Mouse (Mus musculus) testis, adult 2 months (tissue): ENCODE results near the gene Srsf3.

Experiments used
- CTCF ChIP-seq: fragments of 200-500 bp; IDR thresholded peaks from 2 replicates; pipeline ENCODE4 v1.5.1; 2012; ENCODE audit warnings: low read depth, mild to moderate bottlenecking, inconsistent platforms, low read length, moderate library complexity; ENCODE audit not compliant: control insufficient read depth, insufficient read depth, insufficient replicate concordance
- POLR2A ChIP-seq: fragments of 200-500 bp; IDR thresholded peaks from 2 replicates; pipeline ENCODE4 v1.6.1; 2012; ENCODE audit warnings: low read depth, mild to moderate bottlenecking, inconsistent platforms, low read length, moderate library complexity; ENCODE audit not compliant: control insufficient read depth

DNA sequence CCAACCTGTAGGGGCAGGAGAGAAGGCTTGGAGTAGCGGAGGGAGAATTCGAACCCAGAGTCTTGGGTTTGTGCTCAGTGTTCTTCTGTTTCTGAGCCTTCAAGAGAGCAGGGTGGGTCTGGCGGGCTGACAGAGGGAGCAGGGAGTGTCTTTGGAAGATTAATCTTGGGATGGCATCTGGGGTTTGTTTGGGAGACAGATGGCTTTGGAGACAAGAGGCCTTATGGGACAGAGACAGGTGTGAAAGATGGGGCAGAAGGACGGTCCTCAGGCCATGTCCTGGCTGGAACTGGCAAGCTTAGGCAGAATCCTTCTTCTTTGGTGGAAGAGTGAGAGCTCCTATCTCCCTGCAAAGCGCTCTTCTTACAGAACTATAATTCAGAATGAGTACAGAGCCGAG is 20.6 kb downstream of the Srsf3 start:
- TF ChIP-seq POLR2A, result no peak
- no peak for TF ChIP-seq CTCF
